Comparison of ENCODE assay signal across 7 mouse cellular contexts in genomic region chr12:33341351-33341892, GRCm38 (mm10). TPM values are rescaled to one million over a fixed set of nuclear protein-coding genes. Genes with fewer than 3 reads are reported as not detected.
DNase-seq lines count a peak whose midpoint lies in the region; ATAC-seq and TF ChIP-seq lines count a peak whose summit lies in the region.

No protein-coding gene starts in this region.

- H3K4me1 ChIP-seq in cortical plate, adult 2 months (ENCODE audit: control insufficient read depth, insufficient read depth, low read length) = peaks cover 10% of the 10 kb centered on the region
- peaks cover 31% of the 10 kb centered on the region for H3K4me1 ChIP-seq in embryonic facial prominence, embryonic 10.5 days

- H3K27ac ChIP-seq in left cerebral cortex, adult 2 months = peak overlapping the region; percentile 72
- H3K27ac ChIP-seq in cortical plate, adult 2 months (ENCODE audit: insufficient read depth, low read length) = peak overlapping the region; percentile 8; the same call in 1 of the 2 replicates
- no peak overlapping the region for H3K27ac ChIP-seq in embryonic facial prominence, embryonic 10.5 days (replicated peaks)

- peak; percentile 43 to 50 for DNase-seq in left cerebral cortex, adult 2 months (ENCODE audit: extremely low spot score in 1 of 2, low spot score in 2 of 2)
- DNase-seq in left cerebral cortex, postnatal 36 days (ENCODE audit: low spot score in 2 of 2) = no peak
- DNase-seq in cerebellum, adult 11-12 months = peak; percentile 72
- no peak for DNase-seq in embryonic facial prominence, embryonic 10.5 days (ENCODE audit: low spot score)
- DNase-seq in gastrocnemius, postnatal 25 days = no peak

- H3K9me3 ChIP-seq in embryonic facial prominence, embryonic 10.5 days = no peaks in the 10 kb centered on the region

- H3K4me3 ChIP-seq in left cerebral cortex, adult 2 months = no peak overlapping the region
- no peak overlapping the region for H3K4me3 ChIP-seq in cortical plate, adult 2 months (ENCODE audit: insufficient read depth, low read length)
- no peak overlapping the region for H3K4me3 ChIP-seq in embryonic facial prominence, embryonic 10.5 days

- no peaks in the 10 kb centered on the region for H3K36me3 ChIP-seq in embryonic facial prominence, embryonic 10.5 days (replicated peaks)

- ATAC-seq in megakaryocyte-erythroid progenitor cell, adult 5-6 weeks (replicated peaks; ENCODE audit: low FRiP score, low TSS enrichment, poor library complexity, severe bottlenecking) = peak; percentile 60

- intact Hi-C loops in left cerebral cortex, adult 2 months (cut with DNase I) = no loop called here
- intact Hi-C loops in left cerebral cortex, postnatal 36 days (cut with DNase I) = no loop called here

- TF ChIP-seq POLR2A in cortical plate, adult 2 months (IDR thresholded peaks at IDR 0.05; ENCODE audit: extremely low read depth, insufficient read depth, low read length) = no peak

- no peak for TF ChIP-seq CTCF in left cerebral cortex, adult 2 months (IDR thresholded peaks at IDR 0.05)
- TF ChIP-seq CTCF in cortical plate, adult 2 months (IDR thresholded peaks at IDR 0.05; ENCODE audit: extremely low read depth, insufficient read depth, low read length) = no peak

- 79% methylated on average over 17 of the region's 17 CpGs for WGBS in embryonic facial prominence, embryonic 10.5 days

- peaks cover 25% of the 10 kb centered on the region for H3K27me3 ChIP-seq in embryonic facial prominence, embryonic 10.5 days (replicated peaks; ENCODE audit: low read depth, poor library complexity, severe bottlenecking)

RNA-seq across cellular contexts. Expression of gene Efcab10, which starts 53.2 kb away (rescaled TPM):
- total RNA-seq in left cerebral cortex, adult 2 months (2021) = 1 to 10 TPM; 1.5 to 2.6 TPM
- 1 to 10 TPM; 2.6 to 2.9 TPM for total RNA-seq in left cerebral cortex, postnatal 36 days (2021)
- 3.4 and 3.5 TPM in 2 replicates for polyA plus RNA-seq in cortical plate, adult 2 months (2012; rRNA removed)
- total RNA-seq in megakaryocyte-erythroid progenitor cell, adult 5-6 weeks (2014; fragmentation: Nextera tagmentation) = not detected in 2 replicates
- not detected in 2 replicates for total RNA-seq in megakaryocyte-erythroid progenitor cell, adult 5-6 weeks (2017)
- 0.48 and 1.0 TPM in 2 replicates for polyA plus RNA-seq in embryonic facial prominence, embryonic 10.5 days (2016; fragmentation: Nextera tagmentation; extraction: Ambion mirVana)
- not detected for total RNA-seq in gastrocnemius, postnatal 25 days (2021)

Comparison
In these comparisons a context has a peak if more than half of its experiments do, and no peak if none do; other contexts are left out.
1. DNase-seq: peak in left cerebral cortex, adult 2 months (2 of 2) and cerebellum, adult 11-12 months (single experiment); none in left cerebral cortex, postnatal 36 days (0 of 2), embryonic facial prominence, embryonic 10.5 days (single experiment) and gastrocnemius, postnatal 25 days (single experiment).